Mouse (Mus musculus) limb, embryonic 13.5 days (tissue): ENCODE data around the gene Akap4. TPM values are rescaled to one million over a fixed set of nuclear protein-coding genes. Genes with fewer than 3 reads are reported as not detected.
A peak's percentile ranks its signal among the peaks of the same experiment; 100 is the strongest.

ENCODE experiments used
- ATAC-seq: fragments of 200-750 bp; cut with Nextera tagmentation; 2 replicates; pipeline ENCODE4 v1.8.0; 2017; ENCODE audit warnings: low read depth, moderate number of reproducible peaks, moderate TSS enrichment; ENCODE audit not compliant: low FRiP score
- H3K27ac ChIP-seq: fragments of 300-500 bp; sonication (generic); 2 replicates; pipeline ENCODE4 v1.5.1; 2015; ENCODE audit warnings: inconsistent platforms, mild to moderate bottlenecking, moderate library complexity
- H3K27me3 ChIP-seq: fragments of 300-500 bp; sonication (generic); 2 replicates; pipeline ENCODE4 v1.6.1; 2015; ENCODE audit warnings: mild to moderate bottlenecking, inconsistent platforms
- H3K36me3 ChIP-seq: fragments of 300-500 bp; sonication (generic); 2 replicates; pipeline ENCODE4 v1.6.1; 2015; ENCODE audit warnings: inconsistent platforms, mild to moderate bottlenecking, moderate library complexity
- H3K4me1 ChIP-seq: fragments of 300-500 bp; sonication (generic); 2 replicates; pipeline ENCODE4 v1.6.1; 2015; ENCODE audit warnings: inconsistent platforms
- H3K4me2 ChIP-seq: fragments of 300-500 bp; sonication (generic); replicated peaks from 2 replicates; pipeline ENCODE4 v1.6.1; 2015; ENCODE audit warnings: inconsistent platforms, mild to moderate bottlenecking, moderate library complexity
- H3K4me3 ChIP-seq: fragments of 300-500 bp; sonication (generic); 2 replicates; pipeline ENCODE4 v1.5.1; 2015; ENCODE audit warnings: moderate library complexity, mild to moderate bottlenecking, inconsistent platforms
- H3K9ac ChIP-seq: fragments of 300-500 bp; sonication (generic); 2 replicates; pipeline ENCODE4 v1.6.1; 2015; ENCODE audit warnings: mild to moderate bottlenecking, inconsistent platforms
- H3K9me3 ChIP-seq: fragments of 300-500 bp; sonication (generic); 2 replicates; pipeline ENCODE4 v1.6.1; 2016; ENCODE audit warnings: inconsistent platforms
- WGBS: fragments of 180-500 bp; shearing (Covaris S2); methylation state at CpG from one replicate; pipeline ENCODE4 v1.1.7; 2015; 5-methylcytosine and 5-hydroxymethylcytosine counted together
- polyA plus RNA-seq: library from polyadenylated mRNA; unstranded; fragments of >200 nt; fragmentation: Nextera tagmentation; extraction: Ambion mirVana; gene quantifications from 2 replicates; pipeline ENCODE4 v1.2.1, GENCODE M21; 2015

Gene Akap4
- not detected in 2 replicates for polyA plus RNA-seq

DNA sequence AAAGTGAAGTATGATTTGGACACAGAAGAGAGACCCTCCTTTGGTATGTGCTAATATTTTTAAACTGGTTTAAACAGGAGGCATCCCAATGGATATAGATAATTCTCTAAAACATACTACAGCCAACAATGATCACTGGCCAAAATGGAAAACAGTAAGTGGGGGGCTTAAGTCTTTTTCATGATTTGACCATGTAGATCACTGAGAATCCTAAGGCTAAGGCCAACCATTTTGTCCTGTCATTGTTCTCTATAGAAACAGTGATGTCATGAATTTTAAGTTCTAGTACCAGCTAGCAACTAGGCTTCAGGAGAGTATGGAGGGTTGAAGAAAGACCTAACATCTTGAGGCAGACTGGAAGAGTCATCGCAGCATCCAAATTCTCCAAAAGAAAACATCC lies at the start of gene Akap4:
Akap4 (plus strand) TSS at position 301 of the 400 bp plus-strand sequence.
- no peaks in the 10 kb centered on the region for H3K27me3 ChIP-seq
- H3K9me3 ChIP-seq, result no peaks in the 10 kb centered on the region; the same call in 1 of the 2 replicates
- no peak within 1 kb of the TSS for H3K4me2 ChIP-seq
- H3K36me3 ChIP-seq, result no peaks in the 10 kb centered on the region
- ATAC-seq, result no peak
- no peaks in the 10 kb centered on the region for H3K4me1 ChIP-seq
- H3K4me3 ChIP-seq, result no peak within 1 kb of the TSS
- no peak within 1 kb of the TSS for H3K27ac ChIP-seq
- 100% methylated on average over 1 of the region's 1 CpGs for WGBS
- H3K9ac ChIP-seq, result no peak within 1 kb of the TSS

DNA sequence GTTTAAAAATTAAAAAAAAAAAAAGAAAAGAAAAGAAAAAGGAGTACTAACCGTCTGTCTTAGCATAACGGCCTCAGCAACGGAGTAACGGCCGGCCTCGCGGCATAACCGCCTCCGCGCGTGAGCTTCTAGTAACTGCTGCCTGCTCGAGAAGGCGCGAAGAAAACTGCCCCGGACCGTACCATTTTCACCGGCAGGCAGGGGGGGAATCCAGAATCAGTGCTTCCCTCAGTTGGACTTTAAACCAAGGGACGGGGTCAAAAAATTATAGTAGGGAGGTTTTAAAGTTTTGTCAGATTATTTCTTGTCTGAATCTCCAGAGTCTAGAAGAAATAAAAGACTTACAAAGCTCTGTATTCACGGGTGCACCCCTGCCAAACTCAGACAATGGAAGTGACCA lies 25.8 kb upstream of the Akap4 start, which contains the start of gene Ccnb3:
Ccnb3 (minus strand) TSS at position 101 of the 400 bp plus-strand sequence.
- no peaks in the 10 kb centered on the region for H3K9me3 ChIP-seq
- no peak within 1 kb of the TSS for H3K4me3 ChIP-seq
- no peak within 1 kb of the TSS for H3K9ac ChIP-seq
- no peak within 1 kb of the TSS for H3K4me2 ChIP-seq
- H3K36me3 ChIP-seq, result no peaks in the 10 kb centered on the region
- 89% methylated on average over 19 of the region's 19 CpGs for WGBS
- ATAC-seq, result no peak
- H3K27me3 ChIP-seq, result no peaks in the 10 kb centered on the region
- no peak within 1 kb of the TSS for H3K27ac ChIP-seq
- no peaks in the 10 kb centered on the region for H3K4me1 ChIP-seq

DNA sequence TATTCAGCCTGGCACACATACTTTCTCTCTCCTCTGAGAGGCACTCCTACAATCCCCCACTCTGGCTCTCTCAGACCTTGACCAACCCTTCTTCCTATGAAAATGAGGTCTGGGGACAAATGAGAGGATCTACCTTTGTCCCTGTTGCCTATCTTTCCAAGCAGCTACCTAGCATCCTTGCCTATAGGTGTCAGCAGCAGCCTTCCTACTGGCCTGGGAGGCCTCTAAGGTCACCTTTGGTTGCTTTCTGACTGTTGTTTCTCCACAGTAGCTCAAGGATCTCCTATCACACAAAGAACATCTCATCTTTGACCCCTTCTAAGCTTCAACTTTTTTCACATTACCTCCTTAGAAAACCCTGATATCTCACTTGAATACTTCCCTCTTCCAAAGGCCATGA lies 10.3 kb upstream of the Akap4 start:
- no peaks in the 10 kb centered on the region for H3K27me3 ChIP-seq
- no peaks in the 10 kb centered on the region for H3K36me3 ChIP-seq
- no peak overlapping the region for H3K9ac ChIP-seq
- H3K4me3 ChIP-seq, result no peak overlapping the region
- no peak for ATAC-seq
- H3K4me1 ChIP-seq, result no peaks in the 10 kb centered on the region
- H3K4me2 ChIP-seq, result no peak overlapping the region
- H3K9me3 ChIP-seq, result no peaks in the 10 kb centered on the region
- no peak overlapping the region for H3K27ac ChIP-seq

DNA sequence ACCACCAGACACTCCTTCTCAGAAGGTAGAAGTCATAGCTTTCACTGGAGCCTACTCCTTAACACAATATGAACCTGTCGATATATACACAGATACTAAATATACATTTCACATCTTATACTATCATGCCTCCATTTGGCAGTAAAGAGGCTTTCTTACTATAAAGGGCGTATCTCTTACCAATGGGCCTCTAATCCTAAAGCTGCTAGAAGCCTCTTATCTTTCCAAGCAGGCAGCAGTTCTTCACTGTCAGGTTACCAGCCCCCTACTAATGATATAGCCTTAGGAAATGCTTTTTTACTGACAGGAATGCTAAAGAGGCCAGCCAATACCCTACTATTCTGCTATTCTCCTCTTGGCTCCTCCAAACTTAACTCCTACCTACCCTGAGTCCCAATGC lies 9.7 kb upstream of the Akap4 start:
- H3K9ac ChIP-seq, result no peak overlapping the region
- whole genome bisulfite sequencing, result 81% methylated on average over 2 of the region's 2 CpGs
- H3K4me1 ChIP-seq, result no peaks in the 10 kb centered on the region
- H3K9me3 ChIP-seq, result no peaks in the 10 kb centered on the region
- no peak overlapping the region for H3K4me2 ChIP-seq
- H3K27me3 ChIP-seq, result no peaks in the 10 kb centered on the region
- H3K36me3 ChIP-seq, result no peaks in the 10 kb centered on the region
- no peak for ATAC-seq
- H3K27ac ChIP-seq, result no peak overlapping the region
- H3K4me3 ChIP-seq, result no peak overlapping the region

DNA sequence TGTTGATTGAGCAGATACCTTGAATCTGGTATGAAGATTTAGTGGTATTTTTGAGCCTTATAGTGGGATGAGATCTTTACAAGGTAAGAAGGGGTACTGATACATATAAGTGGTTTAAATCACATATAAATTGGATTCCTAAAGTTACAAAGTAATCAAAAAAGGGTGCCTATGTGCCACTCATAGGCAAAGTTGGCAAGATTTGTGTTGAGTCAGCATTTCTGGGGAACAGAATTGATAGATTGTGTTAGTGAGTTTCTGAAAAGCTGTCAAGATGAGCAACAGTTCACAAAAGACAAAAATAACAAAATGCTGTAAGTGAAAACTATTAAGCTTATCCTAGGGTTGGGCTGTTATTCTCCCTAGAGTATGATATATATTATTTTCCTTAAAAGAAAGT lies 3.2 kb upstream of the Akap4 start:
- ATAC-seq, result no peak
- H3K9me3 ChIP-seq, result no peaks in the 10 kb centered on the region
- no peaks in the 10 kb centered on the region for H3K27me3 ChIP-seq
- no peaks in the 10 kb centered on the region for H3K4me1 ChIP-seq
- no peak overlapping the region for H3K4me2 ChIP-seq
- H3K27ac ChIP-seq, result no peak overlapping the region
- no peak overlapping the region for H3K4me3 ChIP-seq
- H3K36me3 ChIP-seq, result no peaks in the 10 kb centered on the region
- H3K9ac ChIP-seq, result no peak overlapping the region

DNA sequence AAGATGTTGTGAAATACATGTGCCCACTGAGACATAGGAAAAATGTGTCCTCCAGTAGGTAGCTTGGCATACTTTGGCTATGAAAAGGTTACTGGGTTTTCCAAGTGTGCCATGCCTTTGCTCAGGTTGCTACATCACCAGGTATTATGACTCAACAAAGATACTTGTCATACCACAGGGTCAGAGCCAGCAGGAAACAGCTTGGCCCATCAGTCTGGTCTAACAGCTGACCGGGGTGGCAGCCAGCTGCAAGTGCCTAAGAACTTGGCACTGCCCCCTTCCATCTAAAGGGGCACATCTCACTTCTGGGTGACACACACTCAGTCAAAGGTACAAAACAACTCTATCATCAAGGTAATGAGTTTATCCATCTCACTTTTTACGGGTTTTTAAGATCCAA lies 683 bp downstream of the Akap4 start:
- Histone ChIP-seq H3K27me3 (no peaks in the 10 kb centered on the region), H3K36me3 (no peaks in the 10 kb centered on the region), H3K27ac (no peak overlapping the region), H3K4me3 (no peak overlapping the region), H3K9ac (no peak overlapping the region), H3K4me1 (no peaks in the 10 kb centered on the region), H3K4me2 (no peak overlapping the region), H3K9me3 (no peaks in the 10 kb centered on the region; the same call in 1 of the 2 replicates)
- ATAC-seq, result no peak
- WGBS, result 76% methylated on average over 2 of the region's 2 CpGs

- H3K9ac ChIP-seq, result no peak overlapping the region
- H3K27ac ChIP-seq, result no peak overlapping the region
- H3K9me3 ChIP-seq, result no peaks in the 10 kb centered on the region
- no peaks in the 10 kb centered on the region for H3K36me3 ChIP-seq
- no peak overlapping the region for H3K4me3 ChIP-seq
- peak; percentile 24; the same call in 1 of the 2 replicates for ATAC-seq
- H3K4me2 ChIP-seq, result no peak overlapping the region
- H3K4me1 ChIP-seq, result 0 out of 2 replicates have a peak, but pooled peaks cover 7% of the 10 kb centered on the region
- no peaks in the 10 kb centered on the region for H3K27me3 ChIP-seq
- WGBS, result 32% methylated on average over 6 of the region's 6 CpGs
These were observed 12.6 kb downstream of the Akap4 start for GRCm38 (mm10) chrX:7079820-7080429.

- no peaks in the 10 kb centered on the region for H3K36me3 ChIP-seq
- H3K4me2 ChIP-seq, result no peak overlapping the region
- no peaks in the 10 kb centered on the region for H3K9me3 ChIP-seq
- H3K27ac ChIP-seq, result no peak overlapping the region
- H3K4me1 ChIP-seq, result no peaks in the 10 kb centered on the region
- no peak for ATAC-seq
- no peak overlapping the region for H3K4me3 ChIP-seq
- WGBS, result 93% methylated on average over 1 of the region's 1 CpGs
- no peaks in the 10 kb centered on the region for H3K27me3 ChIP-seq
- H3K9ac ChIP-seq, result no peak overlapping the region
These were observed 18.6 kb downstream of the Akap4 start for GRCm38 (mm10) chrX:7085878-7086277.

DNA sequence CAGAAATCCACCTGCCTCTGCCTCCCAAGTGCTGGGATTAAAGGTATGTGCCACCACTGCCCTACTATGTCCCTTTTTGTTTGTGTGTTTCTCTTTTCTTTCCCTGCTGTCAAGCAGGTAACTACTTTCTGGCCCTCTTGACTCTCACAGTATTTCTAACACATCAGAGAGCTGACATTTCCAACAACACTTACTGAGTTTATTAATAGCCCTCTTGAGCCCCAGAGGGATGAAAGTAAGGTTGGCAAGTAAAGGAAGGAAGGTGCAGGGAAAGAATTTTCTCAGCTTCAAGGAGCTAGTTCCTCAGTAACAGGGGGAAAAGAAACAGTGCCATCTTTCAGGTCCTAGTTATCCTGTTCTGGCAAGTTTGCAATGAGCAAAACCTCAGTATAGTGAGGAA lies 23.0 kb downstream of the Akap4 start:
- Histone ChIP-seq H3K36me3 (no peaks in the 10 kb centered on the region), H3K4me2 (no peak overlapping the region), H3K27ac (no peak overlapping the region), H3K9me3 (no peaks in the 10 kb centered on the region), H3K9ac (no peak overlapping the region), H3K4me1 (no peaks in the 10 kb centered on the region), H3K27me3 (no peaks in the 10 kb centered on the region), H3K4me3 (no peak overlapping the region)
- ATAC-seq, result no peak

DNA sequence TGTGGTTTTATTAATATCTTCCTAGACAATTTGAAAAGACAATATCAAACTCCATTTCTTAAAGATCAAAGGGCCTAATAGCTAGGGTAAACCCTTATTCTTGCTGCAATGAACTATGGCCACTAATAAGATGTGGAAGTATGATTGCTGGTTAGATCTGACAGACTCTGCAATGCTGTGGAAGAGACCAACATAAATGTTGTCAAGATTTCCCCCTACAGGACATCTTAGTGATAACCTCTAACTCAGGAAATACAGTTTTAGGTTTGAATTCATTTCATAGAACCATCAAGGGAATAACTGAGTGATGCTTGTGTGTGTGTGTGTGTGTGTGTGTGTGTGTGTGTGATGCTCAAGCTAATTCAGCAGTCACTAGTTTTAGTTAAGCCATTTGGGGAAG lies 35.0 kb downstream of the Akap4 start:
- Histone ChIP-seq H3K9ac (no peak overlapping the region), H3K4me1 (no peaks in the 10 kb centered on the region), H3K27me3 (no peaks in the 10 kb centered on the region), H3K4me2 (no peak overlapping the region), H3K27ac (no peak overlapping the region), H3K9me3 (no peaks in the 10 kb centered on the region), H3K36me3 (no peaks in the 10 kb centered on the region), H3K4me3 (no peak overlapping the region)
- ATAC-seq, result no peak

- Histone ChIP-seq H3K4me3 (no peak overlapping the region), H3K36me3 (no peaks in the 10 kb centered on the region), H3K27me3 (no peaks in the 10 kb centered on the region), H3K4me2 (no peak overlapping the region), H3K9me3 (no peaks in the 10 kb centered on the region), H3K9ac (no peak overlapping the region), H3K4me1 (no peaks in the 10 kb centered on the region), H3K27ac (no peak overlapping the region)
- WGBS, result 78% methylated on average over 3 of the region's 3 CpGs
- ATAC-seq, result no peak
These were observed 47.6 kb downstream of the Akap4 start for GRCm38 (mm10) chrX:7114885-7115284.

DNA sequence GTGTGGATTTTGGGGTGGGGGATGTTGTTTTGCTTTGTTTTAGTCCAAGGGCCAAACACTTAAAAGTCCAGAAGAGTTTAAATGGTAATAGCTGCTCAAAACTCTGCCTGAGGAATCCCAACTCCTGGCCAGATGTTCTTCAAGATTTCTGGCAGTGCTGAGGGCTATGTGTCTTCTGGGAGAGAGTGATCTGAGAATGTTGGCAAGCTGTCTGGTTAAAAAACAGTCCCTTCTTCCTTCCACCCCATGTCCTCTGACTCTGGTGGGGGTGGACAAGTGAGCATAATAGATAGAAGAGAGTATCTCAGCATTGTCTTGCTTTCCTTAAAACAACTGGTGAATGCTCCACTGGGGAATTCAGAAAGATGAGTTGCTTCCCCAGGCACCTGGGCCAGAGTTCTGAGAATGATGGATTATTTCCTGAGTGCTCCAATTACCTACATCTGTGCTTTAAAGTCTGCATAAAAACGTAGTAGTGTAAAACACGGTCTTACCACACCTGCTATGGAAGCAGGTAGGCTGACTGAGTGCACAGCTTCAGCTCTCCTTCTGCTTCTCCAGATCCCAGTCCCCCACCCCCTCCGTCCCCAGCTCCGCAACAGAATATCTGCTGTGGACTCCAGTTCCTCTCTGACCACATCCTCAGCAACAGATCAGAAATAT lies 54.4 kb downstream of the Akap4 start:
- no peaks in the 10 kb centered on the region for H3K27me3 ChIP-seq
- H3K4me2 ChIP-seq, result no peak overlapping the region
- no peaks in the 10 kb centered on the region for H3K4me1 ChIP-seq
- no peak overlapping the region for H3K9ac ChIP-seq
- peak; percentile 54; the same call in 1 of the 2 replicates for ATAC-seq
- H3K9me3 ChIP-seq, result no peaks in the 10 kb centered on the region
- H3K36me3 ChIP-seq, result no peaks in the 10 kb centered on the region
- H3K4me3 ChIP-seq, result no peak overlapping the region
- no peak overlapping the region for H3K27ac ChIP-seq
- 46% methylated on average over 4 of the region's 4 CpGs for WGBS
